Mouse (Mus musculus): ENCODE measurements around the gene Tm6sf2.

Tm6sf2 gene

GRCm38 (mm10) chr8:70089296-70089960, 16.7 kb downstream of the Tm6sf2 start:
- in situ Hi-C loops (cut with MboI, MseI) = no loop called here

- in situ Hi-C loops (cut with MboI, MseI) = no loop called here
These were observed 20.1 kb downstream of the Tm6sf2 start for GRCm38 (mm10) chr8:70092786-70093185.

- in situ Hi-C loops (cut with MboI, MseI) = no loop called here
These were observed 26.6 kb downstream of the Tm6sf2 start for GRCm38 (mm10) chr8:70099276-70099675.

GRCm38 (mm10) chr8:70100241-70100640, 27.5 kb downstream of the Tm6sf2 start:
- in situ Hi-C loops (cut with MboI, MseI) = loop anchor here (10.0 kb wide), 1 partner anchor 65 kb away; no protein-coding TSS in a partner anchor

GRCm38 (mm10) chr8:70104506-70104905, 31.8 kb downstream of the Tm6sf2 start:
- in situ Hi-C loops (cut with MboI, MseI) = loop anchor here (10.0 kb wide), 1 partner anchor 60 kb away; no protein-coding TSS in a partner anchor

GRCm38 (mm10) chr8:70104922-70105321, 32.2 kb downstream of the Tm6sf2 start:
- in situ Hi-C loops (cut with MboI, MseI) = loop anchor here (10.0 kb wide), 1 partner anchor 60 kb away; no protein-coding TSS in a partner anchor

GRCm38 (mm10) chr8:70110451-70110850, 37.7 kb downstream of the Tm6sf2 start:
- in situ Hi-C loops (cut with MboI, MseI) = no loop called here

GRCm38 (mm10) chr8:70111192-70111795, 38.6 kb downstream of the Tm6sf2 start:
- in situ Hi-C loops (cut with MboI, MseI) = no loop called here

- in situ Hi-C loops (cut with MboI, MseI) = no loop called here
These were observed 39.8 kb downstream of the Tm6sf2 start for GRCm38 (mm10) chr8:70112401-70113016.

GRCm38 (mm10) chr8:70114488-70114887, 41.8 kb downstream of the Tm6sf2 start:
- in situ Hi-C loops (cut with MboI, MseI) = no loop called here

- in situ Hi-C loops (cut with MboI, MseI) = no loop called here
These were observed 42.2 kb downstream of the Tm6sf2 start for GRCm38 (mm10) chr8:70114892-70115291.

GRCm38 (mm10) chr8:70117611-70118010, 44.9 kb downstream of the Tm6sf2 start:
- in situ Hi-C loops (cut with MboI, MseI) = no loop called here

GRCm38 (mm10) chr8:70118726-70119700, 46.3 kb downstream of the Tm6sf2 start:
- in situ Hi-C loops (cut with MboI, MseI) = no loop called here

GRCm38 (mm10) chr8:70120667-70121066, 47.9 kb downstream of the Tm6sf2 start, which contains the start of gene Ncan:
Gene Ncan (minus strand): TSS chr8:70120873.
- in situ Hi-C loops (cut with MboI, MseI) = no loop called here

GRCm38 (mm10) chr8:70122863-70123262, 50.1 kb downstream of the Tm6sf2 start:
- in situ Hi-C loops (cut with MboI, MseI) = no loop called here

- in situ Hi-C loops (cut with MboI, MseI) = no loop called here
These were observed 52.3 kb downstream of the Tm6sf2 start for GRCm38 (mm10) chr8:70124992-70125391.

- in situ Hi-C loops (cut with MboI, MseI) = no loop called here
These were observed 55.7 kb downstream of the Tm6sf2 start for GRCm38 (mm10) chr8:70128435-70128834.

GRCm38 (mm10) chr8:70129309-70129952, 56.7 kb downstream of the Tm6sf2 start:
- in situ Hi-C loops (cut with MboI, MseI) = no loop called here

Data from T-helper 1 cell (primary cell).